Mouse (Mus musculus) heart, postnatal 0 days (tissue): ENCODE data around the gene Megf11.

Experiments used
- CTCF ChIP-seq: IDR thresholded peaks from 2 replicates; pipeline ENCODE4 v1.5.1; 2016; ENCODE audit warnings: antibody characterized with exemption, control low read depth, low read depth
- EP300 ChIP-seq: IDR thresholded peaks from 2 replicates; pipeline ENCODE4 v1.6.1; 2016; ENCODE audit warnings: antibody characterized with exemption, low read depth

DNA sequence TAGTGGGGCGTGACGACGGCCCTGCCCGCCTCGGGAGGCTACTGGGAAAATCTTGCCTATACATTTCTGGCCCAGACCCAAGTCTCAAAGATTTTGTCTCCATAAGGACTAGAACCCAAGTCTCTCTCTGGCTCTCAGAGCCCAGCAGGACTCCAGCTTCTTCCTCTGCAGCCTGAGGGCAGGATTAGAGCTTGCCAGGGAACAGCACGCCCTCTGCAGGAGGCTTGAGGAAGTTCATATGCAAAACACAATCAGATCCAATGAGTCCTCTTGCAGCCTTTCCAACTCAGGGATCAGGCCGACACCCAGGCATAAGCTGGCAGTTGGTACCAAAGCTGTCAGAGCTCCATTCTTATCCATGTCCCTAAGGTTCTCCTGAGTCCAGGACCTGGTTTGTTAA, 122.6 kb downstream of the Megf11 start:
- TF ChIP-seq CTCF (peak; percentile 20), EP300 (no peak)
